Mouse (Mus musculus) urinary bladder, postnatal 10 days (tissue): ENCODE results near the gene 1810062G17Rik.
A peak's percentile ranks its signal among the peaks of the same experiment; 100 is the strongest.

ENCODE experiments used
- DNase-seq: peaks from one replicate; pipeline ENCODE4 v3.0.0; 2022; ENCODE audit warnings: low spot score

1810062G17Rik gene

GRCm38 (mm10) chr3:36476261-36477155 lies 771 bp downstream of the 1810062G17Rik start:
- no peak for DNase-seq

GRCm38 (mm10) chr3:36478776-36479175 lies 3.0 kb downstream of the 1810062G17Rik start:
- DNase-seq: no peak

GRCm38 (mm10) chr3:36480486-36480885 lies 4.7 kb downstream of the 1810062G17Rik start:
- DNase-seq: no peak

- no peak for DNase-seq
These were observed 6.0 kb downstream of the 1810062G17Rik start for GRCm38 (mm10) chr3:36481776-36482193.

GRCm38 (mm10) chr3:36482940-36483339 lies 7.2 kb downstream of the 1810062G17Rik start:
- no peak for DNase-seq

- DNase-seq: no peak
These were observed 8.6 kb downstream of the 1810062G17Rik start for GRCm38 (mm10) chr3:36484292-36484691.

- DNase-seq: no peak
These were observed 10.4 kb downstream of the 1810062G17Rik start for GRCm38 (mm10) chr3:36486176-36486575.

GRCm38 (mm10) chr3:36486881-36487280 lies 11.1 kb downstream of the 1810062G17Rik start:
- DNase-seq: no peak

GRCm38 (mm10) chr3:36488367-36488766 lies 12.6 kb downstream of the 1810062G17Rik start:
- no peak for DNase-seq

- DNase-seq: no peak
These were observed 13.3 kb downstream of the 1810062G17Rik start for GRCm38 (mm10) chr3:36488899-36489589.

- DNase-seq: no peak
These were observed 13.8 kb downstream of the 1810062G17Rik start for GRCm38 (mm10) chr3:36489590-36489910.

- DNase-seq: no peak
These were observed 15.8 kb downstream of the 1810062G17Rik start for GRCm38 (mm10) chr3:36491535-36491934.

- DNase-seq: no peak
These were observed 17.1 kb downstream of the 1810062G17Rik start for GRCm38 (mm10) chr3:36492716-36493391.

- DNase-seq: no peak
These were observed 18.0 kb downstream of the 1810062G17Rik start for GRCm38 (mm10) chr3:36493641-36494283.

- no peak for DNase-seq
These were observed 18.9 kb downstream of the 1810062G17Rik start for GRCm38 (mm10) chr3:36494613-36495012.

- DNase-seq: peak; percentile 73
These were observed 19.7 kb downstream of the 1810062G17Rik start for GRCm38 (mm10) chr3:36495436-36495835.

- DNase-seq: no peak
These were observed 20.5 kb downstream of the 1810062G17Rik start for GRCm38 (mm10) chr3:36496273-36496672.

GRCm38 (mm10) chr3:36496746-36497145 lies 21.0 kb downstream of the 1810062G17Rik start:
- no peak for DNase-seq

- no peak for DNase-seq
These were observed 22.5 kb downstream of the 1810062G17Rik start for GRCm38 (mm10) chr3:36498224-36498623.

GRCm38 (mm10) chr3:36499418-36499817 lies 23.7 kb downstream of the 1810062G17Rik start:
- DNase-seq: no peak

GRCm38 (mm10) chr3:36500976-36501375 lies 25.2 kb downstream of the 1810062G17Rik start:
- no peak for DNase-seq

- no peak for DNase-seq
These were observed 25.8 kb downstream of the 1810062G17Rik start for GRCm38 (mm10) chr3:36501546-36501945.
